Mouse (Mus musculus) heart, adult 9 months (tissue): Measurements from ENCODE around the gene Slc27a5.
A peak's percentile ranks its signal among the peaks of the same experiment; 100 is the strongest.

Experiments used
- DNase-seq, 2 experiments: peaks; one replicate each; pipeline ENCODE4 v3.0.0; 2022; ENCODE audit warnings: low spot score in 2 of 2

The Slc27a5 gene

GRCm38 (mm10) chr7:12998053-12998452, at the start of gene Slc27a5:
Gene Slc27a5 (minus strand): TSS chr7:12998192.
- DNase-seq, result no peak

GRCm38 (mm10) chr7:13046084-13046483, 48.1 kb upstream of the Slc27a5 start:
- DNase-seq, result peak in 1 of 2 experiments; percentile 59

GRCm38 (mm10) chr7:13044254-13044625, 46.2 kb upstream of the Slc27a5 start:
- DNase-seq, result no peak

- no peak for DNase-seq
These were observed 45.7 kb upstream of the Slc27a5 start for GRCm38 (mm10) chr7:13043445-13044253.

- no peak for DNase-seq
These were observed 45.1 kb upstream of the Slc27a5 start for GRCm38 (mm10) chr7:13043120-13043444.

GRCm38 (mm10) chr7:13042511-13042910, 44.5 kb upstream of the Slc27a5 start:
- no peak for DNase-seq

- DNase-seq, result no peak
These were observed 43.3 kb upstream of the Slc27a5 start for GRCm38 (mm10) chr7:13041256-13041655.

GRCm38 (mm10) chr7:13039181-13039580, 41.2 kb upstream of the Slc27a5 start:
- DNase-seq, result no peak

GRCm38 (mm10) chr7:13038621-13039169, 40.7 kb upstream of the Slc27a5 start:
- no peak for DNase-seq

- DNase-seq, result peak; percentile 97 to 98
These were observed 40.0 kb upstream of the Slc27a5 start, which contains the start of gene Ube2m for GRCm38 (mm10) chr7:13037901-13038555. Gene Ube2m (minus strand): TSS chr7:13038275.

GRCm38 (mm10) chr7:13037366-13037765, 39.4 kb upstream of the Slc27a5 start:
- DNase-seq, result no peak

- no peak for DNase-seq
These were observed 38.8 kb upstream of the Slc27a5 start for GRCm38 (mm10) chr7:13036806-13037205.

GRCm38 (mm10) chr7:13035211-13035855, 37.3 kb upstream of the Slc27a5 start:
- no peak for DNase-seq

GRCm38 (mm10) chr7:13034148-13034977, 36.4 kb upstream of the Slc27a5 start, which contains the start of gene Chmp2a:
Gene Chmp2a (minus strand): TSS chr7:13034807.
- peak; percentile 96 to 98 for DNase-seq

GRCm38 (mm10) chr7:13033451-13034147, 35.6 kb upstream of the Slc27a5 start:
- DNase-seq, result no peak

- no peak for DNase-seq
These were observed 34.5 kb upstream of the Slc27a5 start for GRCm38 (mm10) chr7:13032541-13032940.

GRCm38 (mm10) chr7:13031983-13032382, 34.0 kb upstream of the Slc27a5 start:
- DNase-seq, result no peak

- no peak for DNase-seq
These were observed 33.1 kb upstream of the Slc27a5 start for GRCm38 (mm10) chr7:13031069-13031468.

- DNase-seq, result no peak
These were observed 31.0 kb upstream of the Slc27a5 start for GRCm38 (mm10) chr7:13028986-13029385.

GRCm38 (mm10) chr7:13025511-13026112, 27.6 kb upstream of the Slc27a5 start:
- DNase-seq, result peak in 1 of 2 experiments; percentile 2
